Mouse (Mus musculus): Measurements from ENCODE around the gene Acta1. TPM values are rescaled to one million over a fixed set of nuclear protein-coding genes. Genes with fewer than 3 reads are reported as not detected.

The Acta1 gene
- total and polyA plus RNA-seq, 2 experiments from 2014 or later = 149 to 491 TPM

DNA sequence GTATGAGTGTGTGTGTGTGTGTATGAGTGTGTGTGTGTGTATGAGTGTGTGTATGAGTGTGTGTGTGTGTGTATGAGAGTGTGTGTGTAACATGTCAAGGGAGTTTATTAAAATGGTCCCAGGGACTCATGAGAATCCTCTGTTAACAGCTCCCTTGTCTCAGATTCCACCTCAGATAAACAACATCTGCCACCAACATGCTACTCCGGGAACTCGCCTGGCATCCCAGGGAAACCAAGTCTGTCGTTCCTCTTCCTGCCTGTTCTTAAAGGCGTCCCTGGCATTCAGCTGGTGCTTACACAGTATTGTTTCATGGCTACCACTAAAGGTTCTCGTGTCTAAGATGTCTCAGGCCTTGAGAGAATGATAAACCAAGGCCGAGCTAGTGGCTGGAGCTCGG is 50.2 kb downstream of the Acta1 start:
- Histone ChIP-seq H3K4me3 (ENCODE audit: low read depth, low read length) (no peak overlapping the region), H3K9ac (replicated peaks; ENCODE audit: low read depth, low read length) (no peak overlapping the region), H3K36me3 (replicated peaks; ENCODE audit: control insufficient read depth, insufficient read depth, low read length) (peaks cover 12% of the 10 kb centered on the region; the same call in 1 of the 2 replicates), H3K4me2 (ENCODE audit: low read depth, low read length) (no peak overlapping the region), H3K4me1 (ENCODE audit: control insufficient read depth, insufficient read depth) (no peaks in the 10 kb centered on the region), H3K9me3 (replicated peaks; ENCODE audit: control insufficient read depth, low read length) (no peaks in the 10 kb centered on the region), H3K27ac (ENCODE audit: low read depth) (no peak overlapping the region), H3K27me3 (ENCODE audit: control insufficient read depth, insufficient read depth, low read length) (no peaks in the 10 kb centered on the region)
- DNase-seq (ENCODE audit: low spot score) (no peak), ATAC-seq (ENCODE audit: insufficient read depth, low read depth) (no peak)
- TF ChIP-seq EP300 (IDR thresholded peaks at IDR 0.05; ENCODE audit: low read depth) (no peak), CTCF (IDR thresholded peaks at IDR 0.05; ENCODE audit: low read depth) (no peak)
- 76% methylated on average over 7 of the region's 7 CpGs for WGBS

GRCm38 (mm10) chr8:123842086-123842485 is 52.5 kb downstream of the Acta1 start:
- Histone ChIP-seq H3K9me3 (replicated peaks; ENCODE audit: control insufficient read depth, low read length) (no peaks in the 10 kb centered on the region), H3K4me3 (ENCODE audit: low read depth, low read length) (no peak overlapping the region), H3K4me2 (ENCODE audit: low read depth, low read length) (no peak overlapping the region), H3K9ac (replicated peaks; ENCODE audit: low read depth, low read length) (no peak overlapping the region), H3K4me1 (ENCODE audit: control insufficient read depth, insufficient read depth) (no peaks in the 10 kb centered on the region), H3K27ac (ENCODE audit: low read depth) (no peak overlapping the region), H3K27me3 (ENCODE audit: control insufficient read depth, insufficient read depth, low read length) (no peaks in the 10 kb centered on the region), H3K36me3 (replicated peaks; ENCODE audit: control insufficient read depth, insufficient read depth, low read length) (peaks cover 13% of the 10 kb centered on the region; the same call in 1 of the 2 replicates)
- TF ChIP-seq EP300 (IDR thresholded peaks at IDR 0.05; ENCODE audit: low read depth) (no peak), CTCF (IDR thresholded peaks at IDR 0.05; ENCODE audit: low read depth) (no peak)
- no peak for DNase-seq (ENCODE audit: low spot score)
- 84% methylated on average over 12 of the region's 12 CpGs for WGBS
- ATAC-seq (ENCODE audit: insufficient read depth, low read depth) = no peak

Other genes starting within 250 kb of the Acta1 start
- 5.3 and 8.6 TPM in 2 replicates for gene Rhou, start 240.8 kb downstream of the Acta1 start, total RNA-seq (2014; rRNA removed; ENCODE audit: low replicate concordance)
- 2.5 and 2.8 TPM in 2 replicates for gene Rhou, start 240.8 kb downstream of the Acta1 start, polyA plus RNA-seq (2015; fragmentation: Nextera tagmentation; extraction: Ambion mirVana)
- gene Rab4a, start 88.8 kb downstream of the Acta1 start, total RNA-seq (2014; rRNA removed; ENCODE audit: low replicate concordance) = 13.7 and 22.1 TPM in 2 replicates
- 30.1 and 31.0 TPM in 2 replicates for gene Rab4a, start 88.8 kb downstream of the Acta1 start, polyA plus RNA-seq (2015; fragmentation: Nextera tagmentation; extraction: Ambion mirVana)
- gene Ccsap, start 34.5 kb downstream of the Acta1 start, total RNA-seq (2014; rRNA removed; ENCODE audit: low replicate concordance) = 5.1 and 6.3 TPM in 2 replicates
- 1.2 TPM in 2 replicates for gene Ccsap, start 34.5 kb downstream of the Acta1 start, polyA plus RNA-seq (2015; fragmentation: Nextera tagmentation; extraction: Ambion mirVana)
- gene Nup133, start 54.5 kb upstream of the Acta1 start, total RNA-seq (2014; rRNA removed; ENCODE audit: low replicate concordance) = 14.8 and 20.3 TPM in 2 replicates
- gene Nup133, start 54.5 kb upstream of the Acta1 start, polyA plus RNA-seq (2015; fragmentation: Nextera tagmentation; extraction: Ambion mirVana) = 9.8 and 10.2 TPM in 2 replicates
- 34.5 and 48.2 TPM in 2 replicates for gene Abcb10, start 88.4 kb upstream of the Acta1 start, total RNA-seq (2014; rRNA removed; ENCODE audit: low replicate concordance)
- gene Abcb10, start 88.4 kb upstream of the Acta1 start, polyA plus RNA-seq (2015; fragmentation: Nextera tagmentation; extraction: Ambion mirVana) = 17.1 and 17.2 TPM in 2 replicates
- 31.8 and 46.3 TPM in 2 replicates for gene Taf5l, start 126.6 kb upstream of the Acta1 start, total RNA-seq (2014; rRNA removed; ENCODE audit: low replicate concordance)
- 14.1 and 17.2 TPM in 2 replicates for gene Taf5l, start 126.6 kb upstream of the Acta1 start, polyA plus RNA-seq (2015; fragmentation: Nextera tagmentation; extraction: Ambion mirVana)
- 9.8 and 11.7 TPM in 2 replicates for gene Urb2, start 126.8 kb upstream of the Acta1 start, total RNA-seq (2014; rRNA removed; ENCODE audit: low replicate concordance)
- gene Urb2, start 126.8 kb upstream of the Acta1 start, polyA plus RNA-seq (2015; fragmentation: Nextera tagmentation; extraction: Ambion mirVana) = 0.74 and 0.97 TPM in 2 replicates

All from heart, postnatal 0 days (tissue).